Mouse (Mus musculus) CH12F3 (cell line): Measurements from ENCODE around the gene Pias4.
"Not testable (repeated sequence)": the region's sequence is repeated elsewhere in the genome, so short reads cannot be mapped to it uniquely, and the experiment has no call there.

Experiments used
- in situ Hi-C: fragments of 300-500 bp; cut with MboI; formaldehyde crosslinking; loops from 2 replicates; pipeline ENCODE4 v1.14.3; 2020; ENCODE audit warnings: low sequenced_read_pairs

The Pias4 gene

GRCm38 (mm10) chr10:81175345-81175701 lies 7.6 kb upstream of the Pias4 start:
- in situ Hi-C loops = not testable (repeated sequence)

- in situ Hi-C loops = no loop called here
These were observed 7.1 kb upstream of the Pias4 start for GRCm38 (mm10) chr10:81174617-81175344.

- in situ Hi-C loops = no loop called here
These were observed 5.4 kb upstream of the Pias4 start for GRCm38 (mm10) chr10:81173132-81173531.

GRCm38 (mm10) chr10:81169411-81169900 lies 1.7 kb upstream of the Pias4 start:
- in situ Hi-C loops = not testable (repeated sequence)

- in situ Hi-C loops = no loop called here
These were observed 960 bp upstream of the Pias4 start for GRCm38 (mm10) chr10:81168521-81169244.

GRCm38 (mm10) chr10:81168087-81168431 lies 336 bp upstream of the Pias4 start:
- in situ Hi-C loops = no loop called here

GRCm38 (mm10) chr10:81165118-81165517 lies 2.6 kb downstream of the Pias4 start:
- in situ Hi-C loops = no loop called here

GRCm38 (mm10) chr10:81162318-81162652 lies 5.4 kb downstream of the Pias4 start:
- in situ Hi-C loops = no loop called here

GRCm38 (mm10) chr10:81161602-81162317 lies 6.0 kb downstream of the Pias4 start:
- in situ Hi-C loops = no loop called here

- in situ Hi-C loops = no loop called here
These were observed 13.0 kb downstream of the Pias4 start for GRCm38 (mm10) chr10:81154736-81155135.

GRCm38 (mm10) chr10:81154313-81154712 lies 13.4 kb downstream of the Pias4 start:
- in situ Hi-C loops = no loop called here

- in situ Hi-C loops = no loop called here
These were observed 15.1 kb downstream of the Pias4 start for GRCm38 (mm10) chr10:81152609-81153008.

- in situ Hi-C loops = no loop called here
These were observed 16.5 kb downstream of the Pias4 start for GRCm38 (mm10) chr10:81151261-81151660.

- in situ Hi-C loops = no loop called here
These were observed 21.4 kb downstream of the Pias4 start for GRCm38 (mm10) chr10:81146296-81146695.

GRCm38 (mm10) chr10:81145778-81146177 lies 21.9 kb downstream of the Pias4 start:
- in situ Hi-C loops = no loop called here

- in situ Hi-C loops = no loop called here
These were observed 22.4 kb downstream of the Pias4 start for GRCm38 (mm10) chr10:81145307-81145706.

GRCm38 (mm10) chr10:81144667-81145066 lies 23.1 kb downstream of the Pias4 start:
- in situ Hi-C loops = no loop called here

- in situ Hi-C loops = no loop called here
These were observed 23.8 kb downstream of the Pias4 start for GRCm38 (mm10) chr10:81143845-81144437.

GRCm38 (mm10) chr10:81143157-81143633 lies 24.5 kb downstream of the Pias4 start:
- in situ Hi-C loops = no loop called here

- in situ Hi-C loops = no loop called here
These were observed 25.2 kb downstream of the Pias4 start for GRCm38 (mm10) chr10:81142551-81142981.
